Mouse (Mus musculus) limb, embryonic 15.5 days (tissue): Measurements from ENCODE around the gene Ino80b. TPM values are rescaled to one million over a fixed set of nuclear protein-coding genes. Genes with fewer than 3 reads are reported as not detected.

Experiments used
- ATAC-seq: fragments of 200-750 bp; cut with Nextera tagmentation; 2 replicates; pipeline ENCODE4 v1.8.0; 2017; ENCODE audit warnings: low read depth, moderate TSS enrichment; ENCODE audit not compliant: insufficient number of reproducible peaks, low FRiP score, low TSS enrichment
- H3K27ac ChIP-seq: fragments of 300-500 bp; sonication (generic); 2 replicates; pipeline ENCODE4 v1.5.1; 2015; ENCODE audit warnings: moderate library complexity, mild to moderate bottlenecking, inconsistent platforms
- H3K27me3 ChIP-seq: fragments of 300-500 bp; sonication (generic); 2 replicates; pipeline ENCODE4 v1.6.1; 2015; ENCODE audit warnings: inconsistent platforms
- H3K36me3 ChIP-seq: fragments of 300-500 bp; sonication (generic); 2 replicates; pipeline ENCODE4 v1.6.1; 2015; ENCODE audit warnings: inconsistent platforms
- H3K4me1 ChIP-seq: fragments of 300-500 bp; sonication (generic); 2 replicates; pipeline ENCODE4 v1.6.1; 2015; ENCODE audit warnings: inconsistent platforms
- H3K4me2 ChIP-seq: fragments of 300-500 bp; sonication (generic); 2 replicates; pipeline ENCODE4 v1.6.1; 2015; ENCODE audit warnings: mild to moderate bottlenecking, inconsistent platforms
- H3K4me3 ChIP-seq: fragments of 300-500 bp; sonication (generic); 2 replicates; pipeline ENCODE4 v1.5.1; 2015; ENCODE audit warnings: mild to moderate bottlenecking, inconsistent platforms
- H3K9ac ChIP-seq: fragments of 300-500 bp; sonication (generic); 2 replicates; pipeline ENCODE4 v1.6.1; 2015; ENCODE audit warnings: inconsistent platforms
- H3K9me3 ChIP-seq: fragments of 300-500 bp; sonication (generic); 2 replicates; pipeline ENCODE4 v1.6.1; 2016; ENCODE audit warnings: inconsistent platforms
- WGBS: fragments of 180-500 bp; shearing (Covaris S2); methylation state at CpG from one replicate; pipeline ENCODE4 v1.1.7; 2015; 5-methylcytosine and 5-hydroxymethylcytosine counted together
- polyA plus RNA-seq: library from polyadenylated mRNA; unstranded; fragments of >200 nt; fragmentation: Nextera tagmentation; extraction: Ambion mirVana; gene quantifications from 2 replicates; pipeline ENCODE4 v1.2.1, GENCODE M21; 2015

Gene Ino80b
- polyA plus RNA-seq, 1 experiment from 2014 or later: 9.9 TPM

DNA sequence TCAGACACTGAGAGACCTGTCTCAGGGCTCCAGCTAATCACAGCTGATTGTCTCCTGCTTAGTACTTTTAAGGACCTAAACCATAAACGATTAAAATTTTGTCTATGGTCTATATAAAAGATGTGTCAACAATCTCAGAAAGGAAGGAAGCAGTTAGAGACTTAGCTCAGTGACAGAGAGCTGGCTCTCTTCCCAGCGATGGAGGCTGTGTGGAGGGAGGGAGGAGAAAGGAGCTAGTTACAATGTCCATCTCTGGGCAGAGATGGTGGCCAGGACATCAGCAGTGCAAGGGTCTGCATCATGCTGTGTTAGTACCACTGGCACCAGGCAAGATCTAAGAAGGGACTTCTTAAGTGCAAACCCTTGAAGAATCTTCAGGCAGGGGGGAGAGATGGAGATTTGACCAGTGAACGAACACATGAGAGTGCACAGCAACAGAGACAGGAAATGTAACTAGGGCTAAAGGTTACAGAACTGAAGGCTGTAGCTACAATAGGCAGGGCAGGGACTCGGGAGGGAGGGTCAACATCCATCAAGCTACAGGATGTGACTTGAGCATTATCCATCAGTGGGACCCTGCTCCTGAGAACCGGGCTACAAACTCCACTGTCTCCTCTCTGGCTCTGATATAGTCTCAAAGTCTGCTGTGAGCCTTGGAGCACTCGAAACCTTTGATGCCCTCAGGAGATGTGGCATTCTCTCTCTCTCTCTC lies 32.7 kb downstream of the Ino80b start:
- Histone ChIP-seq H3K27me3 (peaks cover 46% of the 10 kb centered on the region), H3K4me1 (peaks cover 6% of the 10 kb centered on the region), H3K9ac (no peak overlapping the region), H3K9me3 (no peaks in the 10 kb centered on the region), H3K4me2 (no peak overlapping the region), H3K36me3 (no peaks in the 10 kb centered on the region), H3K4me3 (no peak overlapping the region), H3K27ac (no peak overlapping the region)
- 35% methylated on average over 6 of the region's 6 CpGs for WGBS
- no peak for ATAC-seq

GRCm38 (mm10) chr6:83087926-83088260 lies 37.3 kb downstream of the Ino80b start:
- H3K9ac ChIP-seq: no peak overlapping the region
- ATAC-seq: no peak
- 13% methylated on average over 9 of the region's 9 CpGs for WGBS
- H3K36me3 ChIP-seq: no peaks in the 10 kb centered on the region
- no peak overlapping the region for H3K27ac ChIP-seq
- H3K4me2 ChIP-seq: peak overlapping the region; percentile 39
- H3K9me3 ChIP-seq: no peaks in the 10 kb centered on the region
- H3K4me1 ChIP-seq: peaks cover 32% of the 10 kb centered on the region
- peaks cover 81% of the 10 kb centered on the region for H3K27me3 ChIP-seq
- peak overlapping the region; percentile 24; the same call in 1 of the 2 replicates for H3K4me3 ChIP-seq

GRCm38 (mm10) chr6:83087205-83087925 lies 37.9 kb downstream of the Ino80b start:
- peaks cover 32% of the 10 kb centered on the region for H3K4me1 ChIP-seq
- H3K9me3 ChIP-seq: no peaks in the 10 kb centered on the region
- peaks cover 81% of the 10 kb centered on the region for H3K27me3 ChIP-seq
- ATAC-seq: no peak
- WGBS: 3% methylated on average over 47 of the region's 47 CpGs
- no peak overlapping the region for H3K27ac ChIP-seq
- H3K36me3 ChIP-seq: 0 out of 2 replicates have a peak, but pooled peaks cover 2% of the 10 kb centered on the region
- peak overlapping the region; percentile 24 for H3K4me3 ChIP-seq
- 0 out of 2 replicates have a peak overlapping the region, but pooled peaks have one; percentile 11 for H3K9ac ChIP-seq
- peak overlapping the region; percentile 39 for H3K4me2 ChIP-seq

DNA sequence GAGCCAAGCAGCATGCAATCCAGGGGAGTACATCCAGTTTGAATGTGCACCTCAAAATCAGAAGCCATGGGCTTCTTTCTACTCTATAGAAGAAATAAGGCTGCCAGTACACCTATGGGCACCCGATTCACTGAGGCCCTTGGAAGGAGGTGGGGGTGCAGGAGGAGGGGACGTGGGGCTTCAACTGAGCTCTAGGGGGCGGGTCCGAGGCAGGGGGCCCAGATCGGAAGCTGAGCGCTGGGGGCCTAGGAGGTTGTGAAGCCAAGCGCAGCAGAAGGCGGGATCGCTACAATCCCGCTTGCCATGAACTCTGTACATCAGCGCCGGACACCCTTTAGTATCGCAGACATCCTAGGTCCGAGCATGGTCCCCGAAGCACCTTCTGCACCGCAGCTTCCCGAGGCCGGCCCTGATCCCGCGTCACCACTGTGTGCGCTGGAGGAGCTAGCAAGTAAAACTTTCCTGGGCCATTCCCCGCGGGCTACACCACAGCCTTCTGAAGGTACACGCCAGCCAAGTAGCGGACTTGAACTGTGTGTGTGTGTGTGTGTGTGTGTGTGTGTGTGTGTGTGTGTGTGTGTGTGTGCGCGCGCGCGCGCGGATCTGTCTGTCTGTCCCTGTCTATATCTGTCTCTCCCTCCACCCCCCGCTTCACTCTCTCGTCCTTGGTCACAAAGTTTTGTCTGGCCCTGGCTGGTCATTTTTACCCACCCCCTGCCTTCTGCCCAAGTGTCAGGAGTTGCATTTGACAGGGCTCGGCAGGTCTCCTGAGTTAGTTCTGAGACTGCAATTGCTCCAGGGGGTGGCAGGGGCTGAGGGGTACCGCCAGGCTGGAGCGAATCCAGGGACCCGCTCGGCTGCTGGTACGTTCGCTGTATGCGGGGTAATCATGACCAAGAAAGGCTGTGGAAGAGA lies 38.9 kb downstream of the Ino80b start, which contains the start of gene Lbx2:
Gene Lbx2 (plus strand): TSS at position 247 of the 915 bp plus-strand sequence.
- Histone ChIP-seq H3K4me1 (peaks cover 32% of the 10 kb centered on the region), H3K9ac (no peak within 1 kb of the TSS), H3K36me3 (peaks cover 11% of the 10 kb centered on the region), H3K4me2 (peak within 1 kb of the TSS; percentile 47), H3K27ac (no peak within 1 kb of the TSS), H3K9me3 (no peaks in the 10 kb centered on the region), H3K27me3 (peaks cover 82% of the 10 kb centered on the region), H3K4me3 (peak within 1 kb of the TSS; percentile 24)
- 3% methylated on average over 40 of the region's 42 CpGs for WGBS
- no peak for ATAC-seq

DNA sequence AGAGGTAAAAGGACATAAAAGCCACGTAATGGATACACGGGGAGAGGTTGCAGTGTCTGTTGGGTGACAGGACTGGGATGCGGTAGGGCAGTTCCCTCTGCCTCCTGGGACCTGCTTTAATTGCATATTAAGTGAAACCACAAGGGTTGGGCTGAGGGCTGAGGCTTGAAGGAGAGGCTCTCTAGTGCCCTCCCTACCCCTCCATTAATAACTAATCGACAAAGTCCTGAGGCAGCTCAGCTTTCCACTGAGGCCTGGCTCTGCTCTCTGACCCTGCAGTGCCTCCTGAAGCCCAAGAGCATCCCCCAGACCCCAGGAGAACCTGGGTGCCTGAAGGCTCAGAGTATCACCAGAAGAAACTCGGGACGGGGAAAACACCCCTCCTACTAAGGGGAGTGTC lies 40.8 kb downstream of the Ino80b start:
- Histone ChIP-seq H3K27me3 (peaks cover 65% of the 10 kb centered on the region), H3K9me3 (no peaks in the 10 kb centered on the region)

DNA sequence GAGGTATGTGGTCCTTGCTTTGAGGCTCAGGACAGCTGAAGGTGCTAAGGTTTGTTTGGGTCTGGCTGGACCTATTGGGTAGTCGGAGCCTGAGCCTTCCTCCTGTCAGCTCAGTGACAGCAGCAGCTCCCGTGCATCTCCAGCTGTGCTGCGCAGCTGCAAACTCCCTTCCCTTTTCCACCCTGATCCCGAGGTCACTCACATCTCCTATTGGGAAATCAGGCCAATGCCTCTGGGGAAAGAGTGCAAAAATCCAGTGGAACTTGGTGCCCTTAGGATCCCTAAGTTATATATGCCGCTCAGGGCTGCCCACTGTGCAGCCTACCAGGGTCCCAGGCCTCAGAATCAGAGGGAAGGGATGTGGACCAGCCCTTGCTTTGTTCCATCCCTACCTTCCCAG lies 41.7 kb downstream of the Ino80b start:
- no peak for ATAC-seq
- Histone ChIP-seq H3K27ac (no peak overlapping the region), H3K4me3 (no peak overlapping the region), H3K36me3 (peaks cover 28% of the 10 kb centered on the region), H3K27me3 (peaks cover 58% of the 10 kb centered on the region), H3K4me2 (no peak overlapping the region), H3K4me1 (peaks cover 41% of the 10 kb centered on the region), H3K9ac (0 out of 2 replicates have a peak overlapping the region, but pooled peaks have one; percentile 4), H3K9me3 (no peaks in the 10 kb centered on the region)
- 26% methylated on average over 5 of the region's 5 CpGs for WGBS

More for the DNA sequence above, 40.8 kb downstream of the Ino80b start:
- 6% methylated on average over 6 of the region's 6 CpGs for WGBS
- Histone ChIP-seq H3K4me1 (peaks cover 33% of the 10 kb centered on the region), H3K27ac (no peak overlapping the region), H3K36me3 (peaks cover 28% of the 10 kb centered on the region), H3K4me3 (no peak overlapping the region), H3K9ac (no peak overlapping the region), H3K4me2 (no peak overlapping the region)
- ATAC-seq: no peak

DNA sequence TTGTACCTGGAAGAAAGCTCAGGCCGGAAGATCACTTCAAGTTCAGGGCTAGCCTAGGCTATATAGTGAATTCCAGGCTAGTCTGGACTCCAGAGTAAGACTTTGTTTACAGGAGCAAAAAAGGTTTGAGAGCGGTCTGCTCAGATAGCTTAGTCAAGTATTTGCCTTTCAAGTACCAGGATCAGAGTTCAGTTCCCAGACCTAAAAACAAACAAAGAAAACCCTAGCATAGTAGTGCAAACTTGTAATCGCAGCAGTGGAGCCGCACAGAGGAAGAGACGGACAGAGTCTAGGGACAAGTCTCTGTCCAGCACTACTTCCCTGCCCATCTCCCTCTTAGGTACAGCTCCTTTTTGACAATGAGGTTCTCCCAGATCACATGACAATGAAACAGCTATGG lies 45.0 kb downstream of the Ino80b start:
- no peaks in the 10 kb centered on the region for H3K9me3 ChIP-seq
- no peak overlapping the region for H3K27ac ChIP-seq
- peaks cover 42% of the 10 kb centered on the region for H3K27me3 ChIP-seq
- no peak overlapping the region for H3K9ac ChIP-seq
- peaks cover 23% of the 10 kb centered on the region for H3K4me1 ChIP-seq
- ATAC-seq: no peak
- no peak overlapping the region for H3K4me3 ChIP-seq
- H3K4me2 ChIP-seq: no peak overlapping the region
- H3K36me3 ChIP-seq: peaks cover 28% of the 10 kb centered on the region
- 93% methylated on average over 5 of the region's 5 CpGs for WGBS

- peak; percentile 90 for ATAC-seq
- H3K9ac ChIP-seq: peak overlapping the region; percentile 71
- peaks cover 16% of the 10 kb centered on the region for H3K4me1 ChIP-seq
- peaks cover 42% of the 10 kb centered on the region for H3K27me3 ChIP-seq
- peak overlapping the region; percentile 92 for H3K27ac ChIP-seq
- peak overlapping the region; percentile 74 for H3K4me3 ChIP-seq
- WGBS: under 1% methylated on average over 46 of the region's 46 CpGs
- no peaks in the 10 kb centered on the region for H3K9me3 ChIP-seq
- peak overlapping the region; percentile 96 for H3K4me2 ChIP-seq
- H3K36me3 ChIP-seq: peaks cover 28% of the 10 kb centered on the region
Observed at GRCm38 (mm10) chr6:83078324-83078858, 46.8 kb downstream of the Ino80b start.

DNA sequence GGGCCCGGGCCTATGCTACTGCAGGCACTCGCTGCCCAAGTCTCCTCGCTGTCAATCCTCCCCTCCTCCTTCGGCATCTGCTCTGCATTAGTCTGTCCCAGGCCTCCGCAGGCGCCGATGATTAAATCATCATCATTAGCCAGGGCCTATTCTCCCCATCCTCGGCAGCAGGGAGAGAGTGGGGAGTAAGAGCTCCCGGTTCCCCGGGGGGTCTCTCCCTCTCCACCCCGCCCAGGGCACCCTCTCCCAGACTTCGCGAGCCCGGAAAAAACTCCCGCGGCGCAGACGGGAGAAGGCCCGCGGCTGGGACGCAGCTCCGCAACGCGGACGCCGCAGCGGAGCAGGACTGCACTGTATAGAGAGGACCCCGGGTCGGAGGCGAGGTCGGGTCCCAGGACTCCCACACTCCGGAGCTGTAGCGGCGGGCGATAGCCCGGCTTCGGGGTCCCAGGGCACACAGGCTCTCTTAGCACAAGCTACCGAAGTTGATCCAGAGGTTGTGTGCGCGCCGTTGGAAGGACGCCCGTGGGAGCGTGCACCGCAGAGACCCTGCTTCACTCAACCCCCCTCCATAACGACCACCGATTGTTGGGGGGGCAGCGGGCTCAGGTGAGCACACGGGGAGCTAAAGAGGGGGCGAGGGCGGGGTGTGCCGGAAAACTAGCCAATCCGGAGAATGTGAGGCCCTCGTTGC lies 47.5 kb downstream of the Ino80b start, which contains the start of gene Pcgf1:
Gene Pcgf1 (plus strand): TSS at position 240 of the 694 bp plus-strand sequence.
- under 1% methylated on average over 54 of the region's 54 CpGs for WGBS
- Histone ChIP-seq H3K9ac (peak within 1 kb of the TSS; percentile 71), H3K4me2 (peak within 1 kb of the TSS; percentile 96), H3K27me3 (peaks cover 43% of the 10 kb centered on the region), H3K4me1 (peaks cover 16% of the 10 kb centered on the region), H3K9me3 (no peaks in the 10 kb centered on the region), H3K4me3 (peak within 1 kb of the TSS; percentile 74), H3K27ac (peak within 1 kb of the TSS; percentile 92), H3K36me3 (peaks cover 28% of the 10 kb centered on the region)
- peak; percentile 50 for ATAC-seq

DNA sequence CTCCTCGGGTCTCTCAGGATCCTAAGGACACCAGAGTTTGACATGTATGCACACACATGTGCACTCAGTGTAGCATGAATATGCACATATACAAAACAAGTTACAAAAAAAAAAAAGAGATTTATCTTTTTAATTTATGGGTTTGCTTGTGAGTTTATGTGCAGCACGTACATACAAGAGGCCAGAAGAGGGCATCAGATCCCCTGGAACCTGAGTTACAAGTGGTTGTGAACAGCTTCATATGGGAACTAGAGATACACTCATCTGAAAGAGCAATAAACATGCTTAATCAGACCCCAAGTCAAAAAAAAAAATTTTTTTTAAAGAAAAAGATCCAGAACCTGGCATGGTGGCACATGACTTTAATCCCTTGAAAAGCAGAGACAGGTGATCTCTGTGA lies 50.3 kb downstream of the Ino80b start:
- H3K4me1 ChIP-seq: peaks cover 32% of the 10 kb centered on the region
- no peak overlapping the region for H3K4me2 ChIP-seq
- H3K9me3 ChIP-seq: no peaks in the 10 kb centered on the region
- no peak overlapping the region for H3K4me3 ChIP-seq
- no peak for ATAC-seq
- peaks cover 5% of the 10 kb centered on the region; the same call in 1 of the 2 replicates for H3K36me3 ChIP-seq
- peaks cover 65% of the 10 kb centered on the region for H3K27me3 ChIP-seq
- H3K9ac ChIP-seq: no peak overlapping the region
- no peak overlapping the region for H3K27ac ChIP-seq
- 26% methylated on average over 2 of the region's 2 CpGs for WGBS
